ENCODE assay signal across 19 mouse cellular contexts in genomic region chr10:36805265-36805664, GRCm38 (mm10).
A peak's percentile ranks its signal among the peaks of the same experiment; 100 is the strongest.
DNase-seq lines count a peak whose midpoint lies in the region; ATAC-seq and TF ChIP-seq lines count a peak whose summit lies in the region.
"Had no signal": no experiment of that assay in that cellular context is flagged by ENCODE, and none has a peak within 500 bp of the region (broad histone marks: within the 10 kb centered on the region; RNA-seq: fewer than 3 reads in every experiment).

No protein-coding gene starts in this region.

- no peaks in the 10 kb centered on the region for H3K9me3 ChIP-seq in forebrain, embryonic 16.5 days (ENCODE audit: control insufficient read depth, low read length)
- H3K9me3 ChIP-seq in forebrain, embryonic 11.5 days (ENCODE audit: control insufficient read depth, low read length) = no peaks in the 10 kb centered on the region
- H3K9me3 ChIP-seq in midbrain, embryonic 13.5 days = no peaks in the 10 kb centered on the region
- no peaks in the 10 kb centered on the region for H3K9me3 ChIP-seq in midbrain, embryonic 11.5 days (ENCODE audit: control insufficient read depth, low read length)
- no peaks in the 10 kb centered on the region for H3K9me3 ChIP-seq in midbrain, embryonic 16.5 days (replicated peaks; ENCODE audit: control insufficient read depth, low read length, poor library complexity, severe bottlenecking)
- H3K9me3 ChIP-seq in stomach, postnatal 0 days (ENCODE audit: control insufficient read depth, low read length) = no peaks in the 10 kb centered on the region
- H3K9me3 ChIP-seq: embryonic facial prominence, embryonic 13.5 days; heart, embryonic 12.5 days; hindbrain, embryonic 13.5 days; intestine, embryonic 15.5 days had no signal

- TF ChIP-seq CTCF in brain, embryonic 14.5 days (IDR thresholded peaks at IDR 0.05; ENCODE audit: borderline replicate concordance, extremely low read depth, insufficient read depth, insufficient read length) = no peak
- TF ChIP-seq CTCF in stomach, postnatal 0 days (IDR thresholded peaks at IDR 0.05; ENCODE audit: low read depth) = no peak

- H3K27ac ChIP-seq in forebrain, embryonic 16.5 days (ENCODE audit: low read length) = peak overlapping the region; percentile 20; the same call in 1 of the 2 replicates
- no peak overlapping the region for H3K27ac ChIP-seq in forebrain, embryonic 11.5 days (ENCODE audit: low read depth, low read length)
- no peak overlapping the region for H3K27ac ChIP-seq in midbrain, embryonic 13.5 days
- H3K27ac ChIP-seq in midbrain, embryonic 11.5 days (ENCODE audit: low read depth, low read length) = no peak overlapping the region
- no peak overlapping the region for H3K27ac ChIP-seq in midbrain, embryonic 16.5 days (ENCODE audit: low read length)
- no peak overlapping the region for H3K27ac ChIP-seq in stomach, postnatal 0 days (replicated peaks)
- H3K27ac ChIP-seq: embryonic facial prominence, embryonic 13.5 days; hindbrain, embryonic 13.5 days; intestine, embryonic 15.5 days had no signal

- H3K4me3 ChIP-seq in forebrain, embryonic 16.5 days (replicated peaks; ENCODE audit: low read length) = no peak overlapping the region
- no peak overlapping the region for H3K4me3 ChIP-seq in forebrain, embryonic 11.5 days (ENCODE audit: low read depth, low read length)
- H3K4me3 ChIP-seq in midbrain, embryonic 13.5 days (replicated peaks) = no peak overlapping the region
- H3K4me3 ChIP-seq in midbrain, embryonic 11.5 days (ENCODE audit: low read depth, low read length) = no peak overlapping the region
- no peak overlapping the region for H3K4me3 ChIP-seq in midbrain, embryonic 16.5 days (ENCODE audit: low read depth, low read length)
- H3K4me3 ChIP-seq in stomach, postnatal 0 days (ENCODE audit: low read depth, low read length) = no peak overlapping the region
- H3K4me3 ChIP-seq: embryonic facial prominence, embryonic 13.5 days; heart, embryonic 12.5 days; hindbrain, embryonic 13.5 days; intestine, embryonic 15.5 days had no signal

- H3K4me2 ChIP-seq in forebrain, embryonic 16.5 days (ENCODE audit: low read length) = no peak overlapping the region
- H3K4me2 ChIP-seq in forebrain, embryonic 11.5 days (ENCODE audit: low read depth, low read length, severe bottlenecking) = no peak overlapping the region
- no peak overlapping the region for H3K4me2 ChIP-seq in midbrain, embryonic 13.5 days (replicated peaks)
- no peak overlapping the region for H3K4me2 ChIP-seq in midbrain, embryonic 11.5 days
- no peak overlapping the region for H3K4me2 ChIP-seq in midbrain, embryonic 16.5 days (ENCODE audit: low read length)
- H3K4me2 ChIP-seq in stomach, postnatal 0 days (replicated peaks; ENCODE audit: low read depth) = no peak overlapping the region
- H3K4me2 ChIP-seq: embryonic facial prominence, embryonic 13.5 days; heart, embryonic 12.5 days; hindbrain, embryonic 13.5 days; intestine, embryonic 15.5 days had no signal

- WGBS in forebrain, embryonic 16.5 days = 42% methylated on average over 4 of the region's 4 CpGs
- 79% methylated on average over 4 of the region's 4 CpGs for WGBS in forebrain, embryonic 11.5 days
- 40% methylated on average over 4 of the region's 4 CpGs for WGBS in midbrain, embryonic 13.5 days
- WGBS in midbrain, embryonic 11.5 days = 76% methylated on average over 4 of the region's 4 CpGs
- 44% methylated on average over 4 of the region's 4 CpGs for WGBS in midbrain, embryonic 16.5 days
- 70% methylated on average over 4 of the region's 4 CpGs for WGBS in stomach, postnatal 0 days

- H3K9ac ChIP-seq in forebrain, embryonic 16.5 days (replicated peaks; ENCODE audit: low read depth, low read length) = no peak overlapping the region
- no peak overlapping the region for H3K9ac ChIP-seq in forebrain, embryonic 11.5 days (ENCODE audit: low read length)
- H3K9ac ChIP-seq in midbrain, embryonic 13.5 days (replicated peaks) = no peak overlapping the region
- no peak overlapping the region for H3K9ac ChIP-seq in midbrain, embryonic 11.5 days (ENCODE audit: low read length)
- H3K9ac ChIP-seq in midbrain, embryonic 16.5 days (ENCODE audit: low read depth, low read length) = no peak overlapping the region
- no peak overlapping the region for H3K9ac ChIP-seq in stomach, postnatal 0 days (ENCODE audit: low read length)
- H3K9ac ChIP-seq: embryonic facial prominence, embryonic 13.5 days; heart, embryonic 12.5 days; hindbrain, embryonic 13.5 days; intestine, embryonic 15.5 days had no signal

- no peak for TF ChIP-seq POLR2A in brain, embryonic 14.5 days (IDR thresholded peaks at IDR 0.05; ENCODE audit: borderline replicate concordance, extremely low read depth, insufficient read depth, insufficient read length, poor library complexity, severe bottlenecking)

- no peak for DNase-seq in forebrain, embryonic 11.5 days (ENCODE audit: low spot score)
- no peak for DNase-seq in midbrain, embryonic 11.5 days (ENCODE audit: low spot score, missing footprints)
- peak; percentile 60 for DNase-seq in brain, embryonic 14.5 days (ENCODE audit: low read depth)
- no peak for DNase-seq in stomach, postnatal 0 days (ENCODE audit: low spot score)
- no peak for DNase-seq in adrenal gland, postnatal 36 days
- DNase-seq: adrenal gland, postnatal 10 days; B cell, adult 2 months; cerebellum, adult 18-20 months; cerebellum, adult 9-11 months; cerebellum, postnatal 36 days; gastrocnemius, postnatal 14 days had no signal

- no peaks in the 10 kb centered on the region for H3K27me3 ChIP-seq in forebrain, embryonic 16.5 days (replicated peaks; ENCODE audit: control insufficient read depth, insufficient read depth, low read length)
- H3K27me3 ChIP-seq in forebrain, embryonic 11.5 days (ENCODE audit: control insufficient read depth, insufficient read depth, low read length) = no peaks in the 10 kb centered on the region
- H3K27me3 ChIP-seq in midbrain, embryonic 13.5 days = no peaks in the 10 kb centered on the region
- no peaks in the 10 kb centered on the region for H3K27me3 ChIP-seq in midbrain, embryonic 11.5 days (ENCODE audit: control insufficient read depth, insufficient read depth, low read length)
- no peaks in the 10 kb centered on the region for H3K27me3 ChIP-seq in midbrain, embryonic 16.5 days (ENCODE audit: control insufficient read depth, insufficient read depth, low read depth, low read length)
- H3K27me3 ChIP-seq in stomach, postnatal 0 days (ENCODE audit: control insufficient read depth, insufficient read depth, low read length) = no peaks in the 10 kb centered on the region
- H3K27me3 ChIP-seq: embryonic facial prominence, embryonic 13.5 days; heart, embryonic 12.5 days; hindbrain, embryonic 13.5 days; intestine, embryonic 15.5 days had no signal

- peak; percentile 33; the same call in 1 of the 2 replicates for ATAC-seq in forebrain, embryonic 16.5 days
- ATAC-seq in forebrain, embryonic 11.5 days (replicated peaks; ENCODE audit: low FRiP score) = no peak
- ATAC-seq in midbrain, embryonic 13.5 days = peak; percentile 81
- no peak for ATAC-seq in midbrain, embryonic 11.5 days (ENCODE audit: low FRiP score)
- peak; percentile 87 for ATAC-seq in midbrain, embryonic 16.5 days
- no peak for ATAC-seq in stomach, postnatal 0 days (ENCODE audit: low FRiP score, low TSS enrichment)
- ATAC-seq: CD4-positive, CD25-positive, alpha-beta regulatory T cell, adult 4 months; intestine, embryonic 15.5 days had no signal

- peaks cover 4% of the 10 kb centered on the region; the same call in 1 of the 2 replicates for H3K4me1 ChIP-seq in forebrain, embryonic 16.5 days (replicated peaks; ENCODE audit: control insufficient read depth, insufficient read depth, low read length)
- no peaks in the 10 kb centered on the region for H3K4me1 ChIP-seq in forebrain, embryonic 11.5 days (replicated peaks; ENCODE audit: control insufficient read depth, insufficient read depth, low read length)
- H3K4me1 ChIP-seq in midbrain, embryonic 13.5 days (replicated peaks) = peaks cover 8% of the 10 kb centered on the region; the same call in 1 of the 2 replicates
- no peaks in the 10 kb centered on the region for H3K4me1 ChIP-seq in midbrain, embryonic 11.5 days (ENCODE audit: control insufficient read depth, insufficient read depth, low read length)
- no peaks in the 10 kb centered on the region for H3K4me1 ChIP-seq in midbrain, embryonic 16.5 days (ENCODE audit: control insufficient read depth, insufficient read depth, low read length)
- no peaks in the 10 kb centered on the region for H3K4me1 ChIP-seq in stomach, postnatal 0 days (replicated peaks; ENCODE audit: control insufficient read depth, insufficient read depth)
- H3K4me1 ChIP-seq: heart, embryonic 12.5 days; intestine, embryonic 15.5 days had no signal

- H3K36me3 ChIP-seq in forebrain, embryonic 16.5 days (ENCODE audit: control insufficient read depth, insufficient read depth) = no peaks in the 10 kb centered on the region
- no peaks in the 10 kb centered on the region for H3K36me3 ChIP-seq in forebrain, embryonic 11.5 days (ENCODE audit: control insufficient read depth, insufficient read depth, low read length)
- no peaks in the 10 kb centered on the region for H3K36me3 ChIP-seq in midbrain, embryonic 13.5 days
- no peaks in the 10 kb centered on the region for H3K36me3 ChIP-seq in midbrain, embryonic 11.5 days (ENCODE audit: control insufficient read depth, insufficient read depth, low read length)
- H3K36me3 ChIP-seq in midbrain, embryonic 16.5 days (ENCODE audit: control insufficient read depth, insufficient read depth, low read length) = no peaks in the 10 kb centered on the region
- H3K36me3 ChIP-seq in stomach, postnatal 0 days (ENCODE audit: control insufficient read depth, insufficient read depth, low read length) = no peaks in the 10 kb centered on the region
- H3K36me3 ChIP-seq: embryonic facial prominence, embryonic 13.5 days; heart, embryonic 12.5 days; hindbrain, embryonic 13.5 days; intestine, embryonic 15.5 days had no signal

- TF ChIP-seq EP300 in stomach, postnatal 0 days (optimal IDR thresholded peaks at IDR 0.05) = no peak

Comparison
In these comparisons a context has a peak if more than half of its experiments do, and no peak if none do; other contexts are left out.
1. ATAC-seq: peak in forebrain, embryonic 16.5 days (single experiment), midbrain, embryonic 13.5 days (single experiment) and midbrain, embryonic 16.5 days (single experiment); none in forebrain, embryonic 11.5 days (single experiment), midbrain, embryonic 11.5 days (single experiment) and stomach, postnatal 0 days (single experiment).